Mouse (Mus musculus) duodenum, adult 2 months (tissue): ENCODE results near the gene Gm28374. TPM values are rescaled to one million over a fixed set of nuclear protein-coding genes. Genes with fewer than 3 reads are reported as not detected.

Experiments
- polyA plus RNA-seq: library from polyadenylated mRNA; depleted of rRNA; stranded (reverse); fragments of >200 nt; gene quantifications from 2 replicates; pipeline ENCODE4 v1.2.3, GENCODE M21; 2012; ENCODE audit warnings: low replicate concordance; rRNA removed

The Gm28374 gene
- polyA plus RNA-seq = 0.21 and 0.28 TPM in 2 replicates

GRCm38 (mm10) chr19:6082156-6082555, at the start of gene Gm28374:
Gene Gm28374 (minus strand): TSS chr19:6082256.

DNA sequence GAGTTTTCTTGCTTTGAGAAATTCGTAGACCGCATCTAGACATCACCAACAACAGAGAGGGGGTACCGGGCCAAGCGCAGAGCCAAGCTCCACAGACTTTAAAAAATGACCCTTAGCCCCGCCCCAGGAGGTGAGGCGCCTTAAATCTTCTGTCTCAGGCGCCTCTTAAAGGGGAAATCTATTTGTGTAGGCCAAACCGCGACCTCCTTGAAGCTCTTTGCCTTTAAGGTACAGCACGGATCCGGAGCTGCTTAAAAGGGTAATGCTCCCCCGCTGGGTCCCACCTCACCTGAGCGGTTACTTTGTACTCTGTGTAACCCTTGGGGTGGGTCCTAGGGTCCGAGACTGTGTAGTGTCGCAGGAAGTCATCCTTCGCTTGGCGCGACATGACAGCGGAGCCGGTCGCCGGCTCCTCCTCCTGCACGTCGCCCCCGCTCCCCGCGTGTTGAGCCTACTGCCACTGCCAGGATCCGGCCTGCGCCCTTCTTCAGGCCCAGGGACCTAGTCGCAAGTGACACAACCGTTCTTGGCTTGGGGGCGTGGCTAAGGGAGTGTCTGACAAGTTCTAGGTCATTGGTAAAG, 45.8 kb upstream of the Gm28374 start, which contains the start of gene Snx15:
Snx15 (minus strand) TSS at position 545 of the 582 bp plus-strand sequence.

DNA sequence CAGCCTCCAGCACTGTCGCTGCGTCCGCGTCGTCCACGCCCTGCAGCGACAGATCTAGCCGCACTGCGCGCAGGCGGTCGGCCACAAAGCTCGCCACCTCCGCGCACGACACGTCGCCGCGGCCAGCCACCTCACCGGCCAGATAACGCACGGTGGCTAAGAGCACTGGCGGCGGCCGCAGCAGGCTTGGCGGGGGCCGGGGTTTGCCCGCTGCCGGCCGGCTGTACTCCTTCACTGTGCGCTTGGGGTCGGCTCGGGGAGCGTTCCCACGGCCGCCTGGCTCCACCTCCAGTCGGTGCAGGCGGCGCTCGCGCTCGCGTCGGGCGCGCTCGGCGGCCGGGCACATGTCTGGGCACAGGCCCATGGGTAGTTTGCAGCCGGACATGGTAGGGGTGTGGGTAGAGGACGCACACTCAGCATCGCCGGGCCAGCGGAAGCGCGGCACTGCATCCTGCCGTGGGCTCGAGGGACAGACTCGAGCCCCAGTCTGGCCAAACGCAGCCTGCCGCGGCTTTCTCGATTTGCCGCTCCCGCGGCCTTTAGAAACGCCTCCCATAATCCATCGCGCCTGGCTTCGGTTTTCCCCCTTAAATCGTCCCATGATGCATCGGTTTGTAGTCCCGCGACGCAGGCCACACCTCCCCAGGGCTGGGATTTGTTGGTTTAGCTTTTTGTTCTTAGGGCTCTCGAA, 36.1 kb upstream of the Gm28374 start, which contains the start of gene Sac3d1:
Sac3d1 (minus strand) TSS at position 665 of the 691 bp plus-strand sequence.

DNA sequence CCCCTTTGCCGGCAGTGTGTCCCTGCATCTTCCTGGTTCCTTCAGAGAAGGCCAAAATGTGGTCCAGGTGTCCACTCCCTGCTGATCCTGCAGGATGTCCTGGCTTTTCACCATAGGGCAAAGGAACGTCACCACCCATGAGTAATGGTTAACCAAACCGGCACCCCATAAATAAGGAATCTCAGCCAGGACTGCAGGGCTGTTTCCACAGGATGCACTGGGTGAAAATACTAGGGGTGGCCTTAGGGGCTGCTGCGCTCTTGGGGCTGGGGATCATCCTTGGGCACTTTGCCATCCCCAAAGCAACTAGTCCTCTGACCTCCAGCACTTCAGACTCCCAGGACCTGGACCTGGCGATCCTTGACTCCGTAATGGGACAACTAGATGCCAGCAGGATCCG, 23.5 kb upstream of the Gm28374 start, which contains the start of gene Naaladl1:
Naaladl1 (plus strand) TSS at position 197 of the 400 bp plus-strand sequence.

GRCm38 (mm10) chr19:6094119-6094518, 12.1 kb upstream of the Gm28374 start, which contains the start of gene AC131692.1:
Gene AC131692.1 (plus strand): TSS chr19:6094419.

DNA sequence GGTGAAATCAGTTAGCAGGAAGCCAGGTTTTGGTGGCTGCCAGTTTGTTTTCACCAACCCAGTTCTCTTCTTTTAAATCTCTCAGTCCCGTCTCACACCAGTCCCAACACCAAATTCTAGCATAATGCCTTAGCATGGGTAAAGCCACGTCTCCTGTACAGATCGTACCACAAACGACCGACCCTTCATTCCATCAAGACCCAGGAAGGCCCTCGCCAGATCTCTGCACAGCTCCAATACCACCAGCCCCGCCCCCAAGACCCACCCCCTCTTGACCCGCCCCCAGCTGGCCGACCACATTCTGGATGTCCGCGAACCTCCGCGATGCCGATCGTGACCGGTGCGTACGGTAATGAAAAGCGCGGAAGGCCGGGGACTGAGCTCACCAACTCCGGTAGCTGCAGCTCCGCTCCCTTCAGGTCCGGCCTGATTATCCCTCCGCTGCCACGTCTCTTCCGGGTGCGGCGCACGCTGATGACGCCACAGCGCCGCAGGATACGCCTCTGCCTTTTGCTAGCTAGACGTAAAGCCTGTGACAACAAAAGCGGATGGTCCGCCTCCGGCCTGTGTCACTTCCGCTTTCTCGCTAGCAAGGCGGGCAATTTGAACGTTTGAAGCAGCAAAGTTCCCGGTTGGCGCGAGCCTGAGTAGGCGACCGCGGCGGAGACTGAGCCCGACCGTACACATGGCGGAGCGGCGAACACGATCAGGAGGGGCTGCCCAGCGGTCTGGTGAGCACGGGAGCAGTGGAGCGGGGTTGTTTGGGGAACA, 2.6 kb upstream of the Gm28374 start, which contains the start of the genes Zfpl1 and Cdca5:
Zfpl1 (minus strand) TSS at position 479 of the 771 bp plus-strand sequence.
Cdca5 (plus strand) TSS at position 506 of the 771 bp plus-strand sequence.

DNA sequence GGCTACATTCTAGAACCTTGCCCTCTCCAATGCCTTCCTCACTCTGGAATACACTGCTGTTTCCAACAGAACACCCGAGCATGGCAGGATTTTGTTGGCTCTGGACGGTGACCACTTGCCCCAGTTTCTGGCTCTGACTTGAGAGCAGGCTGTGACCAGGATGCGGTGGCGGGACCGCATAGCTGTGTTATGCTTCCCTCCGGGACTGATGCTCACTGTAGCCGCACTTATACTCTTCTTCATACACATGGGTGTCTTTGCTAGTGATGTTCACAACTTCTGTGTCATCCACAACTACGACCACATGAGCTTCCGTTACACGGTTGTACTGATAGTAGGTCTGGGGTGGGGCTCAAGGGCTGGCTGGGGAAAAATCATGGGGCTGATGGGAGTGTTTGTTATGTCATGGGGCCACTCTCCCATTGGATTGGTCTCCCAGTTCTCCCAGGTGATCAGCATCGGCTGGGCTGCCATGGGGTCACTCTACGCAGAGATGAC, 2.0 kb downstream of the Gm28374 start, which contains the start of gene Tmem262:
Tmem262 (plus strand) TSS at position 51 of the 498 bp plus-strand sequence.

DNA sequence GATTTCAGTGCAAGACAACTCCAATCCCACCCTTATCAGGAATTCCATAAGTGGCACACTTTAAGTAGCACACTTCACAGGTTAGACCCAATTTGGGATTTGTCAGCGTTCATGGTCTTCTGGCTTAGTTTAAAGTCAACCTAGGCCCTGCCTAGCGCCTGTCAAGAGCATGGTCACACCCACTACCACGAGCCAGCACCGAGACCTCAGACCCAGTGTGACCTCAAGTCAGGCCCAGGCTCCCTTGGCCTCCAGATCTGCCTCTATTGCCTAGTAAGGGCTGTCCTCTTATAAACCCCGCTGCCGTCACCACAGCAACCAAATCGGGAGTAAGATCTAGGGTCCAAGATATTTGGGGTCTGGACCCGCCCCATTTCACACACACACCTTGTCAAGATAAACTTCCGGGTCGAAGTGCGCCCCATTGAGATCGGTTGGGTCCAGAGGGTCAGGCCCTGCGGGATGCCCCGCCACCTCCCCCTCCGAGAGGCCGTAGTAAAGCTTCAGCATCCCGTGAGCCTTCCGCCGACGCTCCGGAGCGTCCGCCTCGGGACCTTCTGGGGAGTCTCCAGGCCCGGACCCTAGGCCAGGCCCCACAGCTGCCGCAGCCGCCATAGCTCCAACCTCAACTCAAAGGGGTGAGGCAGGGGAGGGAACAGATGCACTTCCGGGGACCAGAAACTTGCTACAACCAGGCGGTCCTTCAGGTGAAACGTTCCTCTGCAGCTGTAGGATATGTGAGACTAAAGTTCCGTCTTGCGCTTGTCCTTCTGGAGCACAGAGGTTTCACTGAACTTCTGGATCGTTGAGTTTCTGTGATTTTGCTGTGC, 5.3 kb downstream of the Gm28374 start, which contains the start of gene Vps51:
Vps51 (minus strand) TSS at position 668 of the 830 bp plus-strand sequence.

GRCm38 (mm10) chr19:6067724-6068415, 14.2 kb downstream of the Gm28374 start, which contains the start of gene Tm7sf2:
Gene Tm7sf2 (minus strand): TSS chr19:6068373.

DNA sequence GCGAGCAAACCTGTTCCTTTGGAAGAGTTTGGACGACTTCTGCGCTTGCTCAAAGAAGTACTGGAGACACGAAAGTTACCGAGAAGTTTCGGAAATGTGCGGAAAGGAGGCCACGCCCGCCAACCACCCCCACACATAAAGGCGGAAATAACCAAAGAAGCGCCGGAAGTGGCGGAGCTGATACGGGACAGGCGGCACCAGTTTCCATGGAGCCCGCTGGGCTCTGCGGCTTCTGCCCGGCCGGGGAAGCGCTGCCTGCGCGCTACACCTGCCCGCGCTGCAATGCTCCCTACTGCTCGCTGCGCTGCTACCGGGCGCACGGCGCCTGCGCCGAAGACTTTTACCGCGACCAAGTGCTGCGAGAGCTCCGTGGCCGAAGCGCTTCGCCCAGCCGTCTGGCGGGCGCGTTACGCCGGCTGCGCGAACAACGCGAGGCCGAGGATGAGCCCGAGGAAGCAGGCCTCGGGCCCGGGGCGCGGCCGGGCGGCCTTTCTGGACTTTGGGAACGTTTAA, 21.0 kb downstream of the Gm28374 start, which contains the start of gene Znhit2:
Znhit2 (plus strand) TSS at position 172 of the 513 bp plus-strand sequence.

GRCm38 (mm10) chr19:6057313-6058096, 24.6 kb downstream of the Gm28374 start, which contains the start of the genes Mrpl49 and Fau:
Gene Mrpl49 (minus strand): TSS chr19:6057785.
Gene Fau (plus strand): TSS chr19:6057844.

DNA sequence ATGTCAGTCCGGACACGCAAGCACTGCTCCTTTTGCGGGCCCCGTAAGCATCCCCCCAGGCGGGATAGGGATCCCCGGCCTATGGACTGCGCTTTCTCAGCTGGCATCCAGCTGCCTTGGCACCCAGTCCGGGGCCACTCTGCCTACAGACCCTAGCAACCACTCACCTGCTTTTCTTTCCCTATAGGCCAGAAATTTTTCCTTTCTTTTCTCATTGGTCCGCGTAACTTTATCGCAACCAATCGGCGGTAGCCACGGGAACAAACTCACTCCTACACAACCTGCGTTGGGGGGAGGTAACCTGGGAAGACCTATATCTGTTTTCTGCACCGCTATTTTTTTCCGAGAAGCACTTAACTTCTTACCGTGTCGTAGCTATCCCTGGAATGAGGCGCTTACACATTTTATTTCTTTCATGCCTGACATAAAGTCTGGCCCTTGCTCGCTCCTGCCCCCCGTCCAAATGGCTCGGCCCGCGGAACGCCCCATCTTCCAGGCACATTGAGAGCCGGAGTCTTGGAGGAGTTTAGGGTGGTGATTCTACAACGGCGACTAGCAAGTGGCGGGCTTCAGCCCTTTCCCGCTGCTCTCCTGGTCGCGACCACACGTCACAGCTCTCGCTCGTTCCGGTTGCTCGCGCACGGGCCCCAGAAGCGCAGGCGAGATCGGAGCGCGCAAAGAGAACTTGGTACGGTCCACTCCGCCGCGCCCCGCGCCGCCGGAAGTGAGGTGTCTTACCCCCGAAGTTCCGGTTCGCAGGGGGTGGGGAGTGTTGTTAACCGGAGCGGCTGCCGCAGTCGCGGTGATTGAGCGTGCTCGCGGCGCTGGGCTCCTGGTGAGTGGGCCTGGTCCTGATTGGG, 35.5 kb downstream of the Gm28374 start, which contains the start of gene Syvn1:
Syvn1 (plus strand) TSS at position 283 of the 860 bp plus-strand sequence.

Other genes with a start within 250 kb of the Gm28374 start
- 28.3 and 53.0 TPM in 2 replicates for gene Frmd8, start 207.0 kb downstream of the Gm28374 start, polyA plus RNA-seq
- 349 and 397 TPM in 2 replicates for gene Slc25a45, start 204.4 kb downstream of the Gm28374 start, polyA plus RNA-seq
- 1.5 and 2.8 TPM in 2 replicates for gene Tigd3, start 188.1 kb downstream of the Gm28374 start, polyA plus RNA-seq
- gene Dpf2, start 169.2 kb downstream of the Gm28374 start, polyA plus RNA-seq = 46.6 and 58.0 TPM in 2 replicates
- 9.9 and 31.6 TPM in 2 replicates for gene Cdc42ep2, start 157.4 kb downstream of the Gm28374 start, polyA plus RNA-seq
- gene Pola2, start 118.1 kb downstream of the Gm28374 start, polyA plus RNA-seq = 29.4 and 31.2 TPM in 2 replicates
- not detected in 2 replicates for gene Slc22a20, start 96.1 kb downstream of the Gm28374 start, polyA plus RNA-seq
- gene Capn1, start 66.4 kb downstream of the Gm28374 start, polyA plus RNA-seq = 53.6 and 106 TPM in 2 replicates
- 87.1 and 103 TPM in 2 replicates for gene Syvn1, start 35.7 kb downstream of the Gm28374 start, polyA plus RNA-seq
- 11.4 and 11.7 TPM in 2 replicates for gene Mrpl49, start 24.5 kb downstream of the Gm28374 start, polyA plus RNA-seq
- gene Fau, start 24.4 kb downstream of the Gm28374 start, polyA plus RNA-seq = 1,687 and 2,398 TPM in 2 replicates
- gene Znhit2, start 21.1 kb downstream of the Gm28374 start, polyA plus RNA-seq = 63.5 and 115 TPM in 2 replicates
- 57.9 and 67.5 TPM in 2 replicates for gene Tm7sf2, start 13.9 kb downstream of the Gm28374 start, polyA plus RNA-seq
- gene Vps51, start 5.0 kb downstream of the Gm28374 start, polyA plus RNA-seq = 42.6 and 68.1 TPM in 2 replicates
- gene Tmem262, start 2.2 kb downstream of the Gm28374 start, polyA plus RNA-seq = not detected in 2 replicates
- gene Zfpl1, start 2.7 kb upstream of the Gm28374 start, polyA plus RNA-seq = 103 and 136 TPM in 2 replicates
- 2.0 and 2.6 TPM in 2 replicates for gene Cdca5, start 2.7 kb upstream of the Gm28374 start, polyA plus RNA-seq
- not detected in 2 replicates for gene AC131692.1, start 12.2 kb upstream of the Gm28374 start, polyA plus RNA-seq
- 39.6 and 913 TPM in 2 replicates for gene Naaladl1, start 23.5 kb upstream of the Gm28374 start, polyA plus RNA-seq
- 53.0 and 57.0 TPM in 2 replicates for gene Sac3d1, start 36.4 kb upstream of the Gm28374 start, polyA plus RNA-seq
- 52.8 and 64.5 TPM in 2 replicates for gene Snx15, start 46.0 kb upstream of the Gm28374 start, polyA plus RNA-seq
- 76.0 and 120 TPM in 2 replicates for gene Batf2, start 58.7 kb upstream of the Gm28374 start, polyA plus RNA-seq
- gene Arl2, start 59.3 kb upstream of the Gm28374 start, polyA plus RNA-seq = 116 and 148 TPM in 2 replicates
- gene Majin, start 102.1 kb upstream of the Gm28374 start, polyA plus RNA-seq = 0.43 and 0.57 TPM in 2 replicates
- 0.25 and 1.1 TPM in 2 replicates for gene Gpha2, start 144.1 kb upstream of the Gm28374 start, polyA plus RNA-seq
- gene Ppp2r5b, start 153.6 kb upstream of the Gm28374 start, polyA plus RNA-seq = 69.7 and 212 TPM in 2 replicates
- gene Atg2a, start 159.4 kb upstream of the Gm28374 start, polyA plus RNA-seq = 57.3 and 66.7 TPM in 2 replicates
- gene Ehd1, start 194.5 kb upstream of the Gm28374 start, polyA plus RNA-seq = 468 and 699 TPM in 2 replicates
- gene Cdc42bpg, start 224.2 kb upstream of the Gm28374 start, polyA plus RNA-seq = 35.7 and 40.2 TPM in 2 replicates